Mouse (Mus musculus) liver, adult 2 months (tissue): Measurements from ENCODE around the gene Usp8. TPM values are rescaled to one million over a fixed set of nuclear protein-coding genes. Genes with fewer than 3 reads are reported as not detected.
A peak's percentile ranks its signal among the peaks of the same experiment; 100 is the strongest.

ENCODE experiments used
- DNase-seq: peaks from one replicate; pipeline ENCODE4 v3.0.0-alpha.2; 2011; ENCODE audit warnings: low read depth, low spot score; ENCODE audit errors: extremely low read depth
- H3K27ac ChIP-seq: fragments of 200-500 bp; replicated peaks from 2 replicates; pipeline ENCODE4 v1.5.1; 2012; ENCODE audit warnings: low read depth, mild to moderate bottlenecking, control low read depth, inconsistent platforms, low read length; ENCODE audit not compliant: insufficient read depth
- H3K27me3 ChIP-seq: fragments of 200-500 bp; 2 replicates; pipeline ENCODE4 v1.6.1; 2012; ENCODE audit warnings: mild to moderate bottlenecking, moderate library complexity, low read length, inconsistent platforms; ENCODE audit not compliant: control insufficient read depth, insufficient read depth
- H3K36me3 ChIP-seq: fragments of 200-500 bp; 2 replicates; pipeline ENCODE4 v1.6.1; 2012; ENCODE audit warnings: low read length, inconsistent platforms; ENCODE audit not compliant: control insufficient read depth, insufficient read depth
- H3K4me1 ChIP-seq: fragments of 200-500 bp; 2 replicates; pipeline ENCODE4 v1.6.1; 2011; ENCODE audit warnings: low read length; ENCODE audit not compliant: control insufficient read depth, insufficient read depth
- H3K4me3 ChIP-seq: fragments of 200-500 bp; 2 replicates; pipeline ENCODE4 v1.5.1; 2011; ENCODE audit warnings: low read depth, mild to moderate bottlenecking, control low read depth, low read length, moderate library complexity; ENCODE audit not compliant: insufficient read depth
- H3K79me2 ChIP-seq: fragments of 200-500 bp; 2 replicates; pipeline ENCODE4 v1.6.1; 2012; ENCODE audit warnings: inconsistent platforms, mild to moderate bottlenecking, low read length, moderate library complexity; ENCODE audit not compliant: control insufficient read depth, insufficient read depth
- H3K9ac ChIP-seq: fragments of 200-500 bp; 2 replicates; pipeline ENCODE4 v1.6.1; 2012; ENCODE audit warnings: low read depth, mild to moderate bottlenecking, control low read depth, inconsistent platforms, low read length
- CTCF ChIP-seq: fragments of 200-500 bp; IDR thresholded peaks from 2 replicates; pipeline ENCODE4 v1.5.1; 2011; ENCODE audit warnings: low read depth, low read length, control low read depth
- POLR2A ChIP-seq: fragments of 200-500 bp; IDR thresholded peaks from 2 replicates; pipeline ENCODE4 v1.6.1; 2011; ENCODE audit warnings: low read length, control low read depth; ENCODE audit not compliant: insufficient read depth; ENCODE audit errors: extremely low read depth
- WGBS: fragments of 180-500 bp; shearing (Covaris S2); methylation state at CpG from one replicate; pipeline ENCODE4 v1.1.7; 2018; 5-methylcytosine and 5-hydroxymethylcytosine counted together
- polyA plus RNA-seq: library from polyadenylated mRNA; depleted of rRNA; stranded (reverse); fragments of >200 nt; gene quantifications from 2 replicates; pipeline ENCODE4 v1.2.3, GENCODE M21; 2012
- total RNA-seq: library from RNA; depleted of rRNA; stranded (reverse); fragments of >200 nt; gene quantifications from 2 replicates; pipeline ENCODE4 v1.2.3, GENCODE M21; 2014

Usp8 gene
- total and polyA plus RNA-seq, 2 experiments, result 12.5 to 26.1 TPM

GRCm38 (mm10) chr2:126781478-126781877 is 74.3 kb downstream of the Usp8 start:
- Histone ChIP-seq H3K36me3 (no peaks in the 10 kb centered on the region), H3K9ac (no peak overlapping the region), H3K4me1 (peaks cover 9% of the 10 kb centered on the region), H3K4me3 (no peak overlapping the region), H3K27me3 (no peaks in the 10 kb centered on the region), H3K27ac (no peak overlapping the region), H3K79me2 (no peaks in the 10 kb centered on the region)
- no peak for DNase-seq
- TF ChIP-seq POLR2A, result no peak
- TF ChIP-seq CTCF, result no peak
- WGBS, result 94% methylated on average over 1 of the region's 1 CpGs

- DNase-seq, result peak; percentile 89
- Histone ChIP-seq H3K36me3 (no peaks in the 10 kb centered on the region), H3K27me3 (no peaks in the 10 kb centered on the region), H3K4me1 (peaks cover 8% of the 10 kb centered on the region), H3K4me3 (no peak overlapping the region), H3K9ac (no peak overlapping the region), H3K79me2 (no peaks in the 10 kb centered on the region), H3K27ac (no peak overlapping the region)
- no peak for TF ChIP-seq POLR2A
- TF ChIP-seq CTCF, result peak; percentile 54
- 80% methylated on average over 3 of the region's 3 CpGs for WGBS
These were observed 75.3 kb downstream of the Usp8 start for GRCm38 (mm10) chr2:126782433-126782832.

GRCm38 (mm10) chr2:126783370-126783769 is 76.2 kb downstream of the Usp8 start, which contains the start of gene Usp50:
TSS of gene Usp50 (minus strand) at chr2:126783470.
- H3K4me1 ChIP-seq, result peaks cover 8% of the 10 kb centered on the region
- no peaks in the 10 kb centered on the region for H3K36me3 ChIP-seq
- WGBS, result 70% methylated on average over 4 of the region's 4 CpGs
- no peak within 1 kb of the TSS for H3K9ac ChIP-seq
- DNase-seq, result no peak
- H3K79me2 ChIP-seq, result no peaks in the 10 kb centered on the region
- TF ChIP-seq POLR2A, result no peak
- no peak for TF ChIP-seq CTCF
- no peak within 1 kb of the TSS for H3K27ac ChIP-seq
- H3K27me3 ChIP-seq, result no peaks in the 10 kb centered on the region
- no peak within 1 kb of the TSS for H3K4me3 ChIP-seq

- no peaks in the 10 kb centered on the region for H3K79me2 ChIP-seq
- no peaks in the 10 kb centered on the region for H3K4me1 ChIP-seq
- H3K4me3 ChIP-seq, result no peak overlapping the region
- TF ChIP-seq POLR2A, result no peak
- no peak for TF ChIP-seq CTCF
- no peak overlapping the region for H3K27ac ChIP-seq
- H3K9ac ChIP-seq, result no peak overlapping the region
- peaks cover 17% of the 10 kb centered on the region for H3K36me3 ChIP-seq
- WGBS, result 48% methylated on average over 9 of the region's 9 CpGs
- H3K27me3 ChIP-seq, result no peaks in the 10 kb centered on the region
- DNase-seq, result no peak
These were observed 80.7 kb downstream of the Usp8 start for GRCm38 (mm10) chr2:126787721-126788342.

- Histone ChIP-seq H3K79me2 (no peaks in the 10 kb centered on the region), H3K27me3 (no peaks in the 10 kb centered on the region), H3K9ac (no peak overlapping the region), H3K27ac (no peak overlapping the region), H3K36me3 (peaks cover 53% of the 10 kb centered on the region), H3K4me1 (no peaks in the 10 kb centered on the region), H3K4me3 (no peak overlapping the region)
- 79% methylated on average over 5 of the region's 5 CpGs for WGBS
- DNase-seq, result no peak
- TF ChIP-seq POLR2A (no peak), CTCF (no peak)
These were observed 85.5 kb downstream of the Usp8 start for GRCm38 (mm10) chr2:126792611-126793010.

- DNase-seq, result no peak
- no peaks in the 10 kb centered on the region for H3K27me3 ChIP-seq
- H3K4me3 ChIP-seq, result no peak overlapping the region
- no peaks in the 10 kb centered on the region for H3K4me1 ChIP-seq
- H3K79me2 ChIP-seq, result no peaks in the 10 kb centered on the region
- 93% methylated on average over 3 of the region's 3 CpGs for WGBS
- H3K36me3 ChIP-seq, result peaks cover 75% of the 10 kb centered on the region
- H3K9ac ChIP-seq, result no peak overlapping the region
- no peak overlapping the region for H3K27ac ChIP-seq
- TF ChIP-seq CTCF, result no peak; the same call in 1 of the 2 replicates
- TF ChIP-seq POLR2A, result no peak
These were observed 88.6 kb downstream of the Usp8 start for GRCm38 (mm10) chr2:126795708-126796107.
